Mouse (Mus musculus) right cerebral cortex, postnatal 4 days (tissue): ENCODE results near the gene Gm29110.
"Not testable (repeated sequence)": the region's sequence is repeated elsewhere in the genome, so short reads cannot be mapped to it uniquely, and the experiment has no call there.

Experiments
- DNase-seq: peaks from one replicate; pipeline ENCODE4 v3.0.0-alpha.2; 2022

The Gm29110 gene

GRCm38 (mm10) chrY:74470231-74470630, at the start of gene Gm29110:
Gene Gm29110, plus strand, starts transcription at chrY:74470531.
- DNase-seq: not testable (repeated sequence)
